Mouse (Mus musculus) limb, embryonic 14.5 days (tissue): ENCODE measurements around the gene Wfdc1. TPM values are rescaled to one million over a fixed set of nuclear protein-coding genes. Genes with fewer than 3 reads are reported as not detected.

Source experiments
- ATAC-seq: fragments of 200-750 bp; cut with Nextera tagmentation; 2 replicates; pipeline ENCODE4 v1.8.0; 2017; ENCODE audit warnings: low read depth, moderate number of reproducible peaks, moderate TSS enrichment; ENCODE audit not compliant: low FRiP score
- DNase-seq: peaks from one replicate; pipeline ENCODE4 v3.0.0-alpha.2; 2015; ENCODE audit warnings: low spot score
- H3K27ac ChIP-seq: fragments of 300-500 bp; sonication (generic); replicated peaks from 2 replicates; pipeline ENCODE4 v1.5.1; 2014; ENCODE audit warnings: low read depth, mild to moderate bottlenecking, low read length, moderate library complexity, mixed read lengths
- H3K27me3 ChIP-seq: fragments of 300-500 bp; sonication (generic); 2 replicates; pipeline ENCODE4 v1.6.1; 2014; ENCODE audit warnings: low read length, mixed read lengths; ENCODE audit not compliant: control insufficient read depth, insufficient read depth
- H3K36me3 ChIP-seq: fragments of 300-500 bp; sonication (generic); 2 replicates; pipeline ENCODE4 v1.6.1; 2014; ENCODE audit warnings: mild to moderate bottlenecking, low read length, moderate library complexity, mixed read lengths; ENCODE audit not compliant: control insufficient read depth, insufficient read depth
- H3K4me1 ChIP-seq: fragments of 300-500 bp; sonication (generic); 2 replicates; pipeline ENCODE4 v1.6.1; 2014; ENCODE audit warnings: antibody characterized with exemption, low read length, mixed read lengths; ENCODE audit not compliant: control insufficient read depth, insufficient read depth
- H3K4me2 ChIP-seq: fragments of 300-500 bp; sonication (generic); replicated peaks from 2 replicates; pipeline ENCODE4 v1.6.1; 2014; ENCODE audit warnings: low read depth, mild to moderate bottlenecking, low read length, moderate library complexity; ENCODE audit not compliant: severe bottlenecking
- H3K4me3 ChIP-seq: fragments of 300-500 bp; sonication (generic); replicated peaks from 2 replicates; pipeline ENCODE4 v1.5.1; 2014; ENCODE audit warnings: low read length
- H3K9ac ChIP-seq: fragments of 300-500 bp; sonication (generic); 2 replicates; pipeline ENCODE4 v1.6.1; 2014; ENCODE audit warnings: mild to moderate bottlenecking, low read depth, low read length, moderate library complexity; ENCODE audit not compliant: severe bottlenecking
- H3K9me3 ChIP-seq: fragments of 300-500 bp; sonication (generic); 2 replicates; pipeline ENCODE4 v1.6.1; 2016; ENCODE audit warnings: low read length; ENCODE audit not compliant: control insufficient read depth
- POLR2A ChIP-seq: fragments of 200-500 bp; IDR thresholded peaks from 2 replicates; pipeline ENCODE4 v1.8.0; 2012; ENCODE audit warnings: inconsistent platforms, mild to moderate bottlenecking, moderate library complexity, borderline replicate concordance; ENCODE audit not compliant: insufficient read depth, insufficient read length; ENCODE audit errors: extremely low read depth
- WGBS: fragments of 180-500 bp; shearing (Covaris S2); extraction: QIAGEN DNeasy Blood & Tissue Kit; methylation state at CpG from one replicate; pipeline ENCODE4 v1.1.7; 2014; 5-methylcytosine and 5-hydroxymethylcytosine counted together
- polyA plus RNA-seq, 2 experiments: library from polyadenylated mRNA; depleted of rRNA in 1 of 2; stranded (reverse) in 1 of 2; unstranded in 1 of 2; fragments of >200 nt; fragmentation: Nextera tagmentation in 1 of 2; extraction: Ambion mirVana in 1 of 2; gene quantifications; 2 replicates each; pipeline versions ENCODE4 v1.2.1 to v1.2.3; 2012 to 2014

Wfdc1 gene
- polyA plus RNA-seq, 2 experiments = 0.80 to 0.91 TPM

DNA sequence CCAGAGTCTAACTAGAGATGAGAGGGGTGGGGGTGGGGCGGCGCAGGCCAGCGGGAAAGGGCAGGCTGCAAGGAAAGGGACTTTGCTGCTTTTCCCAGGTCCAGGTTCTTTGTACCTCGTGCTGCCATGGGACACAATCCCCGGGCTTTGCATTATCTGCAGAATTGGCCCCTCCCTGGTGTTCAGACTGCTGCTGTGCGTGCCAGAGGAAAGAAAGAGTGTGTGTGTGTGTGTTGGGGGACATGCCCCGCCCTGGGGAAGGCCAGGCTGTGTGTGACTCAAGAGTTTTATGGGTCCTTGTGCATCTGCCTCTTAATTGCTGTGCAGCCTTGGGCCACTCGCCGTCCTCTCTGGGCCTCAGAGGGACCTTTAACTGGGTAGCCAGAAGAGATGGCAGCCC is 2.3 kb downstream of the Wfdc1 start:
- Histone ChIP-seq H3K9me3 (no peaks in the 10 kb centered on the region), H3K4me2 (no peak overlapping the region), H3K4me3 (no peak overlapping the region), H3K27ac (no peak overlapping the region), H3K4me1 (peaks cover 6% of the 10 kb centered on the region; the same call in 1 of the 2 replicates), H3K36me3 (no peaks in the 10 kb centered on the region), H3K9ac (no peak overlapping the region), H3K27me3 (no peaks in the 10 kb centered on the region)
- 54% methylated on average over 9 of the region's 9 CpGs for WGBS
- ATAC-seq (no peak), DNase-seq (no peak)
- no peak for TF ChIP-seq POLR2A

DNA sequence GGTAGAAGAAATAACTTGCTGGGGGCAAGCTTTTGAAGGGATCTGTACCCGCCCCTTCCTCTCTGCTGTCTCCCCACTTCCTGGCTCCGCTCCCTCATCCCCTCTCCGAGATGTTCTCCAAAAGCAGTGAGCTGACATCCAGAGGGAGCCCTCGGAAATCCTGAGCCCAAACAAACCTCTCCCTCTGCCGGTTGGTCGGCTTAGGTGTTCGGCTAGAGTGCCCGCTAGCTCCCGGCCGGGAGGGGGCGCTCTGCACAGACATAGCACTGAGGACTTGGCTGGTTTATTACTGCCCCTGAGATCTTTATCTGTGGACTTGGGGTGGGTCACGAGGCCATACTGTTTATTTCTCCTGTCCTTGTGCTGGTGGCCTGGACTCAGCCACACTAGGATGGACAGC is 3.1 kb downstream of the Wfdc1 start:
- peaks cover 6% of the 10 kb centered on the region; the same call in 1 of the 2 replicates for H3K4me1 ChIP-seq
- 54% methylated on average over 12 of the region's 12 CpGs for WGBS
- H3K36me3 ChIP-seq = no peaks in the 10 kb centered on the region
- H3K9ac ChIP-seq = no peak overlapping the region
- H3K4me2 ChIP-seq = no peak overlapping the region
- H3K27me3 ChIP-seq = no peaks in the 10 kb centered on the region
- no peak overlapping the region for H3K27ac ChIP-seq
- no peak for TF ChIP-seq POLR2A
- no peaks in the 10 kb centered on the region for H3K9me3 ChIP-seq
- no peak overlapping the region for H3K4me3 ChIP-seq
- DNase-seq (no peak), ATAC-seq (0 out of 2 replicates have a peak, but pooled peaks have one; percentile 21)

DNA sequence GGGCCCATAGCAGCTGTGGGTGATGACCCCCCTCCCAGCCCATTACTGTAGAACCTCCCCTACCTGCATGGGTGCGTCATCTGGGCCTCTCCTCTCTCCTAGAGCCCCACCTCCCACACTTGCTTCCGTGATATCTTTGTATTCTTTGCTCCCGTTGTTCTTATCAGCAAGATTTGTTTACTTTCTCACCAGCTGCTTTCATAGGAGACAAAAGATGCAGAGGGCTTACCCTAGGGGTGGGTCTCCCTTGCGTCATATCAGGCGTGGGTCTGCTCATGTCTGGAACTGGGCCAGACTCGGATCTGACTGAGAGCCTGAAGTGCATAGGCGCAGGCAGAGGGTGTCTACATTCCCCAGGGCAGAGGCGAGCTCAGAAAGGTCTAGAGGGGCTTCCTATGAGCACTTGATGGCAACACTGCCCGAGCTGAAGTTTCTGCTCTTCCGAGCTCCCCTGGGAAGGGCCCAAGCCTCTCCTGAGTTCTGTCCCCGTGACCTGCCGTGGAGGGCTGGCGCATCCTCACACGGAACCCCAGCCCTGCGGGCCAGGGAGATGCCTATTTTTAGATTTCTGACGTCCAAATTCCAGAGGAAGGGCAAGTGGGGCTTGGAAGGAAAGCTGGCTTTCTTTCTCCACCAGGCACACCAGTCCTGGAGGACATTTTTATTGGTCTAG is 4.4 kb downstream of the Wfdc1 start:
- no peak for TF ChIP-seq POLR2A
- no peaks in the 10 kb centered on the region for H3K9me3 ChIP-seq
- H3K9ac ChIP-seq = no peak overlapping the region
- H3K36me3 ChIP-seq = no peaks in the 10 kb centered on the region
- H3K27me3 ChIP-seq = no peaks in the 10 kb centered on the region
- ATAC-seq = no peak
- H3K4me3 ChIP-seq = no peak overlapping the region
- H3K4me1 ChIP-seq = peaks cover 6% of the 10 kb centered on the region; the same call in 1 of the 2 replicates
- DNase-seq = no peak
- 54% methylated on average over 16 of the region's 16 CpGs for WGBS
- no peak overlapping the region for H3K27ac ChIP-seq
- no peak overlapping the region for H3K4me2 ChIP-seq

DNA sequence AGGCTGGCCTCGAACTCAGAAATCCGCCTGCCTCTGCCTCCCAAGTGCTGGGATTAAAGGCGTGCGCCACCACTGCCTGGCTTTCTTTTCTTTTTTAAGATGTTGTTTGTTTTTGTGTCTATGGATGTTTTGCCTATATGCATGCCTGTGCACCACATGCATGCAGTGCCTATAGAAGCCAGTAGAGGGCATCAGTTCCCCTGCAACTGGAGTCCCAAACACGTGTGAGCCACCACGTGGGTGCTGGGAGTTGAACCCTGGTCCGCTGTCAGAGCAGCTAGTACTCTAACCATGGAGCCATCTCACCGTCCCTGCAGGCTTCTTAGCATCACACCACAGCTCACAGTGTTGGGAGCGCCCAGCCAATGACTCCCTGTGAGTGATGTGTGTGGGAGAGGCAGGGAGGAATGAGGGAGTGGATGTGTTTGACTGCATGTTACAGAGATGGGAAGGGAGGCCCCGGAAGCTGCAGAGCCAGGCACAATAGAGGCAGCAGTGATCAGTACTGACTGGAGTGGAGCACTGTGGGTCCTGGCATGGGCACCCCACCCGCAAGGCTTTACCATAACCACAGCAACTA is 7.9 kb downstream of the Wfdc1 start:
- Histone ChIP-seq H3K4me2 (no peak overlapping the region), H3K27ac (no peak overlapping the region), H3K9me3 (no peaks in the 10 kb centered on the region), H3K27me3 (no peaks in the 10 kb centered on the region), H3K4me3 (no peak overlapping the region), H3K9ac (no peak overlapping the region), H3K4me1 (peaks cover 10% of the 10 kb centered on the region; the same call in 1 of the 2 replicates), H3K36me3 (no peaks in the 10 kb centered on the region)
- DNase-seq = no peak
- no peak for TF ChIP-seq POLR2A
- no peak for ATAC-seq
- 81% methylated on average over 10 of the region's 11 CpGs for WGBS

DNA sequence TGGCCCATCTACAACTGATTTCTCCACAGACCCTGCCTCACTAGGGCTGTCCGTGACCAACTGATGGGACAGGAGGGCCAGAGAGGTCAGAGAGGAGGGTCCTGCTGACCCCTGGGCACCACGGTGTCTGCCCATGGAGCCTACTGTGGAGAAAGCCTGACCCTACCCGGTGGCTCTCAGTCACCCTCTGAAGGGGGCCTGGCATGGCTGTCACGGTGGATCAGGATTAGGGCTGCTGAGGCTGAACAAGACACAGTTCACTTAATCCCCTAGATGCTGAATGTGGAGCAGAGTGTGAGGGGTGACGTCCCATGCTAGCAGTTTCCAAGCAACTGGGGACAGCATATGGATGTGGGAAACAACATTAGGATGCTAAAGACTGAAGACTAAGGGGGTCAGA is 9.3 kb downstream of the Wfdc1 start:
- no peaks in the 10 kb centered on the region for H3K9me3 ChIP-seq

More for the DNA sequence above, 9.3 kb downstream of the Wfdc1 start:
- ATAC-seq (no peak), DNase-seq (no peak)
- H3K27ac ChIP-seq = no peak overlapping the region
- H3K4me2 ChIP-seq = no peak overlapping the region
- H3K4me1 ChIP-seq = peaks cover 9% of the 10 kb centered on the region; the same call in 1 of the 2 replicates
- H3K9ac ChIP-seq = no peak overlapping the region
- H3K4me3 ChIP-seq = no peak overlapping the region
- TF ChIP-seq POLR2A = no peak
- WGBS = 79% methylated on average over 5 of the region's 5 CpGs
- H3K36me3 ChIP-seq = no peaks in the 10 kb centered on the region
- H3K27me3 ChIP-seq = no peaks in the 10 kb centered on the region
